Mouse (Mus musculus): Measurements from ENCODE around the gene Fcrl5.
"Not testable (repeated sequence)": the region's sequence is repeated elsewhere in the genome, so short reads cannot be mapped to it uniquely, and the experiment has no call there.

The Fcrl5 gene

GRCm38 (mm10) chr3:87435479-87435878, at the start of gene Fcrl5:
TSS of gene Fcrl5 (plus strand) at chr3:87435773.
- in situ Hi-C loops (cut with MboI; ENCODE audit: low sequenced_read_pairs) = no loop called here

GRCm38 (mm10) chr3:87390935-87391334, 44.6 kb upstream of the Fcrl5 start:
- in situ Hi-C loops (cut with MboI; ENCODE audit: low sequenced_read_pairs) = no loop called here

- in situ Hi-C loops (cut with MboI; ENCODE audit: low sequenced_read_pairs) = no loop called here
These were observed 36.8 kb upstream of the Fcrl5 start for GRCm38 (mm10) chr3:87398809-87399208.

- in situ Hi-C loops (cut with MboI; ENCODE audit: low sequenced_read_pairs) = no loop called here
These were observed 35.7 kb upstream of the Fcrl5 start for GRCm38 (mm10) chr3:87399906-87400305.

GRCm38 (mm10) chr3:87401321-87401720, 34.3 kb upstream of the Fcrl5 start:
- in situ Hi-C loops (cut with MboI; ENCODE audit: low sequenced_read_pairs) = no loop called here

GRCm38 (mm10) chr3:87408171-87408570, 27.4 kb upstream of the Fcrl5 start:
- in situ Hi-C loops (cut with MboI; ENCODE audit: low sequenced_read_pairs) = no loop called here

GRCm38 (mm10) chr3:87409196-87409935, 26.2 kb upstream of the Fcrl5 start:
- in situ Hi-C loops (cut with MboI; ENCODE audit: low sequenced_read_pairs) = no loop called here

GRCm38 (mm10) chr3:87410605-87411004, 25.0 kb upstream of the Fcrl5 start:
- in situ Hi-C loops (cut with MboI; ENCODE audit: low sequenced_read_pairs) = loop anchor here (10.0 kb wide), 3 partner anchors 86 to 166 kb away; no protein-coding TSS in a partner anchor

GRCm38 (mm10) chr3:87411150-87411549, 24.4 kb upstream of the Fcrl5 start:
- in situ Hi-C loops (cut with MboI; ENCODE audit: low sequenced_read_pairs) = loop anchor here (10.0 kb wide), 3 partner anchors 86 to 166 kb away; no protein-coding TSS in a partner anchor

GRCm38 (mm10) chr3:87420645-87421044, 14.9 kb upstream of the Fcrl5 start:
- in situ Hi-C loops (cut with MboI; ENCODE audit: low sequenced_read_pairs) = no loop called here

GRCm38 (mm10) chr3:87422386-87422910, 13.1 kb upstream of the Fcrl5 start:
- in situ Hi-C loops (cut with MboI; ENCODE audit: low sequenced_read_pairs) = no loop called here

- in situ Hi-C loops (cut with MboI; ENCODE audit: low sequenced_read_pairs) = no loop called here
These were observed 5.0 kb downstream of the Fcrl5 start for GRCm38 (mm10) chr3:87440586-87440985.

- in situ Hi-C loops (cut with MboI; ENCODE audit: low sequenced_read_pairs) = no loop called here
These were observed 8.4 kb downstream of the Fcrl5 start for GRCm38 (mm10) chr3:87443968-87444367.

GRCm38 (mm10) chr3:87465454-87465853, 29.9 kb downstream of the Fcrl5 start:
- in situ Hi-C loops (cut with MboI; ENCODE audit: low sequenced_read_pairs) = no loop called here

GRCm38 (mm10) chr3:87467011-87467410, 31.4 kb downstream of the Fcrl5 start:
- in situ Hi-C loops (cut with MboI; ENCODE audit: low sequenced_read_pairs) = no loop called here

GRCm38 (mm10) chr3:87467416-87467815, 31.8 kb downstream of the Fcrl5 start:
- in situ Hi-C loops (cut with MboI; ENCODE audit: low sequenced_read_pairs) = no loop called here

GRCm38 (mm10) chr3:87477948-87478347, 42.4 kb downstream of the Fcrl5 start:
- in situ Hi-C loops (cut with MboI; ENCODE audit: low sequenced_read_pairs) = not testable (repeated sequence)

- in situ Hi-C loops (cut with MboI; ENCODE audit: low sequenced_read_pairs) = not testable (repeated sequence)
These were observed 43.0 kb downstream of the Fcrl5 start for GRCm38 (mm10) chr3:87478596-87478995.

GRCm38 (mm10) chr3:87479230-87479629, 43.7 kb downstream of the Fcrl5 start:
- in situ Hi-C loops (cut with MboI; ENCODE audit: low sequenced_read_pairs) = not testable (repeated sequence)

- in situ Hi-C loops (cut with MboI; ENCODE audit: low sequenced_read_pairs) = no loop called here
These were observed 51.8 kb downstream of the Fcrl5 start for GRCm38 (mm10) chr3:87487392-87487791.

- in situ Hi-C loops (cut with MboI; ENCODE audit: low sequenced_read_pairs) = no loop called here
These were observed 52.3 kb downstream of the Fcrl5 start for GRCm38 (mm10) chr3:87487911-87488310.

- in situ Hi-C loops (cut with MboI; ENCODE audit: low sequenced_read_pairs) = loop anchor here (5.0 kb wide), 1 partner anchor 81 kb away; no protein-coding TSS in a partner anchor
These were observed 62.7 kb downstream of the Fcrl5 start for GRCm38 (mm10) chr3:87498266-87498665.
